Mouse (Mus musculus) heart, embryonic 13.5 days (tissue): ENCODE results near the gene Slc41a2. TPM values are rescaled to one million over a fixed set of nuclear protein-coding genes. Genes with fewer than 3 reads are reported as not detected.

Experiments
- ATAC-seq: fragments of 200-750 bp; cut with Nextera tagmentation; 2 replicates; pipeline ENCODE4 v1.8.0; 2017; ENCODE audit warnings: moderate TSS enrichment; ENCODE audit not compliant: insufficient number of reproducible peaks, low FRiP score, low TSS enrichment; ENCODE audit errors: extremely low read depth
- H3K27ac ChIP-seq: fragments of 300-500 bp; sonication (generic); replicated peaks from 2 replicates; pipeline ENCODE4 v1.5.1; 2015; ENCODE audit warnings: moderate library complexity, mild to moderate bottlenecking, inconsistent platforms
- H3K27me3 ChIP-seq: fragments of 300-500 bp; sonication (generic); replicated peaks from 2 replicates; pipeline ENCODE4 v1.6.1; 2015; ENCODE audit warnings: mild to moderate bottlenecking, inconsistent platforms
- H3K36me3 ChIP-seq: fragments of 300-500 bp; sonication (generic); 2 replicates; pipeline ENCODE4 v1.6.1; 2015; ENCODE audit warnings: mild to moderate bottlenecking, inconsistent platforms
- H3K4me1 ChIP-seq: fragments of 300-500 bp; sonication (generic); 2 replicates; pipeline ENCODE4 v1.6.1; 2015; ENCODE audit warnings: inconsistent platforms
- H3K4me2 ChIP-seq: fragments of 300-500 bp; sonication (generic); 2 replicates; pipeline ENCODE4 v1.6.1; 2015; ENCODE audit warnings: inconsistent platforms, mild to moderate bottlenecking, moderate library complexity
- H3K4me3 ChIP-seq: fragments of 300-500 bp; sonication (generic); 2 replicates; pipeline ENCODE4 v1.5.1; 2015; ENCODE audit warnings: moderate library complexity, mild to moderate bottlenecking, inconsistent platforms
- H3K9ac ChIP-seq: fragments of 300-500 bp; sonication (generic); 2 replicates; pipeline ENCODE4 v1.6.1; 2015; ENCODE audit warnings: inconsistent platforms, mild to moderate bottlenecking, moderate library complexity
- H3K9me3 ChIP-seq: fragments of 300-500 bp; sonication (generic); 2 replicates; pipeline ENCODE4 v1.6.1; 2016; ENCODE audit warnings: inconsistent platforms
- WGBS: fragments of 180-500 bp; shearing (Covaris S2); methylation state at CpG from one replicate; pipeline ENCODE4 v1.1.7; 2015; ENCODE audit warnings: mixed read lengths; 5-methylcytosine and 5-hydroxymethylcytosine counted together
- polyA plus RNA-seq: library from polyadenylated mRNA; unstranded; fragments of >200 nt; fragmentation: Nextera tagmentation; extraction: Ambion mirVana; gene quantifications from 2 replicates; pipeline ENCODE4 v1.2.1, GENCODE M21; 2015

The Slc41a2 gene
- polyA plus RNA-seq, 1 experiment from 2014 or later, result 0.62 TPM

GRCm38 (mm10) chr10:83199290-83199689 lies 138.4 kb downstream of the Slc41a2 start:
- Histone ChIP-seq H3K9ac (no peak overlapping the region), H3K9me3 (no peaks in the 10 kb centered on the region), H3K4me2 (no peak overlapping the region), H3K4me3 (no peak overlapping the region), H3K27me3 (no peaks in the 10 kb centered on the region), H3K36me3 (no peaks in the 10 kb centered on the region), H3K27ac (peak overlapping the region; percentile 39; the same call in 1 of the 2 replicates), H3K4me1 (peaks cover 13% of the 10 kb centered on the region)
- no peak for ATAC-seq
- 64% methylated on average over 9 of the region's 9 CpGs for WGBS

DNA sequence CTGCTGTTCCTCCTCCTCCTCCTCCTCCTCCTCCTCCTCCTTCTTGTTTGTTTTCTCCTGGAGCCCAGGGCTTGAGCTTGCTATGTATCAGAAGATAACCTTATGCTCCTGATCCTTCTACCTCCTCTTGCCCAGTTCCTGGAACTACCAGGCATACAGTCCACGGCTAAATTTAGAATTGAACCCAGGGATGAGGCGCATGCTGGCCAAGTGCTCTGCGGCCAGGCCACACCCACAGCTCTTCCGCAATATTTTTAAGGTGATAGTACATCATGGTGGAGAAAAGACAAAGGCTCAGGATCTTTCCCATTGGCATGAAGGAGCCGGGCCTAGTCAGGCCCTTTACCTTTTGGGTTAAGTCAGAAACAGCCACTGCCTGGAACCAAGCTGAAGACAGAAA lies 139.0 kb downstream of the Slc41a2 start:
- H3K4me2 ChIP-seq, result no peak overlapping the region
- no peaks in the 10 kb centered on the region for H3K36me3 ChIP-seq
- no peak overlapping the region for H3K4me3 ChIP-seq
- WGBS, result 33% methylated on average over 5 of the region's 5 CpGs
- no peaks in the 10 kb centered on the region for H3K27me3 ChIP-seq
- ATAC-seq, result no peak
- H3K27ac ChIP-seq, result 0 out of 2 replicates have a peak overlapping the region, but pooled peaks have one; percentile 39
- H3K9ac ChIP-seq, result no peak overlapping the region
- H3K4me1 ChIP-seq, result peaks cover 16% of the 10 kb centered on the region
- no peaks in the 10 kb centered on the region for H3K9me3 ChIP-seq

- H3K4me3 ChIP-seq, result no peak overlapping the region
- 49% methylated on average over 11 of the region's 11 CpGs for WGBS
- no peaks in the 10 kb centered on the region for H3K36me3 ChIP-seq
- no peaks in the 10 kb centered on the region for H3K9me3 ChIP-seq
- no peak for ATAC-seq
- H3K9ac ChIP-seq, result no peak overlapping the region
- H3K27ac ChIP-seq, result no peak overlapping the region
- H3K4me1 ChIP-seq, result peaks cover 16% of the 10 kb centered on the region
- H3K27me3 ChIP-seq, result no peaks in the 10 kb centered on the region
- no peak overlapping the region for H3K4me2 ChIP-seq
Observed at GRCm38 (mm10) chr10:83197690-83198336, 139.9 kb downstream of the Slc41a2 start.

- Histone ChIP-seq H3K27ac (no peak overlapping the region), H3K36me3 (peaks cover 14% of the 10 kb centered on the region), H3K4me1 (peaks cover 21% of the 10 kb centered on the region), H3K4me3 (no peak overlapping the region), H3K27me3 (no peaks in the 10 kb centered on the region), H3K9ac (no peak overlapping the region), H3K9me3 (no peaks in the 10 kb centered on the region), H3K4me2 (no peak overlapping the region)
- WGBS, result 53% methylated on average over 6 of the region's 6 CpGs
- no peak for ATAC-seq
Observed at GRCm38 (mm10) chr10:83191982-83192381, 145.7 kb downstream of the Slc41a2 start.

- Histone ChIP-seq H3K4me2 (no peak overlapping the region), H3K4me1 (peaks cover 26% of the 10 kb centered on the region), H3K9ac (no peak overlapping the region), H3K36me3 (peaks cover 14% of the 10 kb centered on the region), H3K27ac (no peak overlapping the region), H3K27me3 (no peaks in the 10 kb centered on the region), H3K4me3 (no peak overlapping the region), H3K9me3 (no peaks in the 10 kb centered on the region)
- 93% methylated on average over 17 of the region's 17 CpGs for WGBS
- ATAC-seq, result no peak
Observed at GRCm38 (mm10) chr10:83191476-83191875, 146.2 kb downstream of the Slc41a2 start.

- Histone ChIP-seq H3K4me3 (no peak overlapping the region), H3K4me2 (no peak overlapping the region), H3K27ac (no peak overlapping the region), H3K36me3 (peaks cover 14% of the 10 kb centered on the region), H3K9ac (no peak overlapping the region), H3K4me1 (peaks cover 34% of the 10 kb centered on the region), H3K9me3 (no peaks in the 10 kb centered on the region), H3K27me3 (no peaks in the 10 kb centered on the region)
- no peak for ATAC-seq
- 87% methylated on average over 5 of the region's 5 CpGs for WGBS
Observed at GRCm38 (mm10) chr10:83189071-83189470, 148.6 kb downstream of the Slc41a2 start.

GRCm38 (mm10) chr10:83186984-83187383 lies 150.7 kb downstream of the Slc41a2 start:
- no peak for ATAC-seq
- Histone ChIP-seq H3K4me2 (no peak overlapping the region), H3K9me3 (no peaks in the 10 kb centered on the region), H3K4me3 (no peak overlapping the region), H3K27ac (no peak overlapping the region), H3K9ac (no peak overlapping the region), H3K27me3 (no peaks in the 10 kb centered on the region), H3K4me1 (peaks cover 51% of the 10 kb centered on the region), H3K36me3 (peaks cover 14% of the 10 kb centered on the region)
- WGBS, result 33% methylated on average over 5 of the region's 5 CpGs

DNA sequence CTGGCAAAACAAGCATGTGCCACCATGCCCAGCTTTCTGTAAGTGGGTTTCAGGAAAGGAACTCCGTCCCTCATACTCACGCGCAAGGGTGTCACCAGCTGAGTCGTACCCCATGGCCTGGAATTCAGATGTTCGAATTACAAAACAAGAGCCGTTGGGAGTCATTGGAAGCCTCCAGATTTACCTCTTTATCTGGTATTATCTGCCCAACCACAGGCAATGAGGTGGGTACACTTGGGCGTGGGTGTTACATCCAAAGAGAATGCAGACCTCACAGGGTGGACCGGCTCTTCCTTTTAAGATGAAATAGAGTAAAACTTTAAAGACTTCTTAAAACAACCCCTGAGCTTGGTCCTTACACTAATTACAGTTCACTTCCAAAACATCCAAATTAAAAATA lies 151.5 kb downstream of the Slc41a2 start:
- H3K9me3 ChIP-seq, result no peaks in the 10 kb centered on the region
- no peak overlapping the region for H3K9ac ChIP-seq
- no peak for ATAC-seq
- peaks cover 10% of the 10 kb centered on the region for H3K36me3 ChIP-seq
- H3K4me3 ChIP-seq, result no peak overlapping the region
- 80% methylated on average over 8 of the region's 8 CpGs for WGBS
- peaks cover 49% of the 10 kb centered on the region for H3K4me1 ChIP-seq
- no peaks in the 10 kb centered on the region for H3K27me3 ChIP-seq
- H3K27ac ChIP-seq, result no peak overlapping the region
- H3K4me2 ChIP-seq, result no peak overlapping the region

DNA sequence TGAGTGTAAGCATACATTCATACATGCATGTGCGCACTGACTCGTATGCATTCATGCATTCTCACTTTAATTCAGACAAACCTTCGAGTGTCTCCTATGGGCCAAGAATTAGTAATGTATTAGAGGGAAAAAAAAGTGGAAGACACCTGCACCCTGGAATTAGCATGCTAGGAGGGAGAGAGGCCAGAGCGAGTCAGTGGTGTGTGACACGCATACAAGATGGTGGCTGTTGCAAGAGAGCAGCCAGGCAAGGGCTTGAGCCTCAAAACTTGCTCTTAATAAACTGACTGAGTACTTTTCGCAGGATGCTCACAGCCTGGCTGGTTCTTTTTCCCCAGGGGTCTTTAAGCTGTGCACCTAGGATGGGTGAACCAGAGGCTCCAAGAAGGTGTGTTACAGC lies 152.6 kb downstream of the Slc41a2 start:
- WGBS, result 96% methylated on average over 6 of the region's 6 CpGs
- H3K27ac ChIP-seq, result no peak overlapping the region
- no peak overlapping the region for H3K4me3 ChIP-seq
- H3K4me1 ChIP-seq, result peaks cover 49% of the 10 kb centered on the region
- no peak for ATAC-seq
- no peaks in the 10 kb centered on the region for H3K9me3 ChIP-seq
- no peak overlapping the region for H3K4me2 ChIP-seq
- no peaks in the 10 kb centered on the region for H3K27me3 ChIP-seq
- no peak overlapping the region for H3K9ac ChIP-seq
- no peaks in the 10 kb centered on the region for H3K36me3 ChIP-seq

GRCm38 (mm10) chr10:83184480-83185069 lies 153.1 kb downstream of the Slc41a2 start:
- Histone ChIP-seq H3K27me3 (no peaks in the 10 kb centered on the region), H3K4me2 (no peak overlapping the region), H3K4me3 (no peak overlapping the region), H3K9ac (peak overlapping the region; percentile 20; the same call in 1 of the 2 replicates), H3K4me1 (peaks cover 49% of the 10 kb centered on the region), H3K9me3 (0 out of 2 replicates have a peak, but pooled peaks cover under 1% of the 10 kb centered on the region), H3K27ac (peak overlapping the region; percentile 36; the same call in 1 of the 2 replicates), H3K36me3 (no peaks in the 10 kb centered on the region)
- ATAC-seq, result no peak
- whole genome bisulfite sequencing, result 50% methylated on average over 7 of the region's 7 CpGs

GRCm38 (mm10) chr10:83183634-83184479 lies 153.8 kb downstream of the Slc41a2 start:
- H3K4me2 ChIP-seq, result no peak overlapping the region
- H3K4me3 ChIP-seq, result no peak overlapping the region
- 0 out of 2 replicates have a peak, but pooled peaks cover 4% of the 10 kb centered on the region for H3K9me3 ChIP-seq
- H3K36me3 ChIP-seq, result 0 out of 2 replicates have a peak, but pooled peaks cover 2% of the 10 kb centered on the region
- 43% methylated on average over 12 of the region's 12 CpGs for WGBS
- no peak for ATAC-seq
- peak overlapping the region; percentile 36; the same call in 1 of the 2 replicates for H3K27ac ChIP-seq
- H3K9ac ChIP-seq, result peak overlapping the region; percentile 20; the same call in 1 of the 2 replicates
- H3K4me1 ChIP-seq, result peaks cover 49% of the 10 kb centered on the region
- no peaks in the 10 kb centered on the region for H3K27me3 ChIP-seq
